Mouse (Mus musculus): ENCODE data around the gene Tmem170b. TPM values are rescaled to one million over a fixed set of nuclear protein-coding genes. Genes with fewer than 3 reads are reported as not detected.

Gene Tmem170b
- polyA plus RNA-seq, 1 experiment from 2014 or later = 8.9 TPM

GRCm38 (mm10) chr13:41619470-41619869, 13.8 kb downstream of the Tmem170b start:
- Histone ChIP-seq H3K4me3 (no peak overlapping the region), H3K27ac (no peak overlapping the region), H3K9me3 (no peaks in the 10 kb centered on the region), H3K27me3 (no peaks in the 10 kb centered on the region), H3K4me1 (no peaks in the 10 kb centered on the region), H3K9ac (no peak overlapping the region), H3K4me2 (no peak overlapping the region), H3K36me3 (no peaks in the 10 kb centered on the region)
- ATAC-seq (ENCODE audit: insufficient number of reproducible peaks, insufficient read depth, low FRiP score, low TSS enrichment, low read depth) = no peak
- WGBS = 91% methylated on average over 4 of the region's 4 CpGs

DNA sequence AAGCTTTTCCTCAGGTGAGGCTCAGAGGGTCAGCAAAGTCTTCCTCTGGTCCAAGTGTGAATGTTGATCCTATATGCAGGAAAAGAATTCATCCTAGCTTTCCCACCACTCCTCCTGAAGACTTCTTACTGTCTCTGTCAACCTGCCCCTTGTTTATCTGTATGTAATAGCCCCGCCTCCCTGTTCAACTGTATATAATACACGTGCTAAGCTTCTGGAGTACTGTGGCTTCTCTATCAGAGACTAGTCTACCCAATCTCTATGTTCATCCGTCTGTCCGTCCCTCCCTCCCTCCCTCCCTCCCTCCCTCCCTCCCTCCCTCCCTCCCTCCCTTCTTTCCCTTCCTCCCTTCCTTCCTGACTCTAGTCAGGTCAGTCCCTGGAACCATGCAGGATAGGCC, 14.4 kb downstream of the Tmem170b start:
- H3K4me3 ChIP-seq = no peak overlapping the region
- H3K4me1 ChIP-seq = no peaks in the 10 kb centered on the region
- H3K4me2 ChIP-seq = no peak overlapping the region
- no peak overlapping the region for H3K9ac ChIP-seq
- H3K9me3 ChIP-seq = no peaks in the 10 kb centered on the region
- no peaks in the 10 kb centered on the region for H3K27me3 ChIP-seq
- no peak for ATAC-seq (ENCODE audit: insufficient number of reproducible peaks, insufficient read depth, low FRiP score, low TSS enrichment, low read depth)
- H3K36me3 ChIP-seq = no peaks in the 10 kb centered on the region
- H3K27ac ChIP-seq = no peak overlapping the region
- 80% methylated on average over 4 of the region's 4 CpGs for WGBS

DNA sequence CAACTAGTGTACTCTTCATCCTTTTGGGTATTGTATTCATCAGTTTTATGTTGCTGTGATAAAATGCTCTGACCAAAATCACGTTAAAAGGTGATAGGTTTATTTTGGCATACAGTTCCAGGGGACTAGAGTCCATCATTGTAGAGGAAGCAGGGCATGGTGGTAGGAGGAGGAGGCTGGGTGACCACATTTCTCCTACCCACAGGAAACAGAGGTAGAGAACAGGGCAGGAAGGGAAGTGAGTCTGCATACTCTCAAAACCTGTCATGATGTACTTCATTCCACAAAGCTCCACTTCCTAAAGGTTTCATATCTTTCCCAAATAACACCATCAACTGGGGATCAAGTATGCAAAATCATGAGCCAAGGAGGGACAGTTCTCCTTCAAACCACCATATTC, 18.4 kb downstream of the Tmem170b start:
- Histone ChIP-seq H3K9ac (no peak overlapping the region), H3K36me3 (peaks cover 3% of the 10 kb centered on the region; the same call in 1 of the 2 replicates), H3K27ac (no peak overlapping the region), H3K4me1 (peaks cover 8% of the 10 kb centered on the region; the same call in 1 of the 2 replicates), H3K4me2 (no peak overlapping the region), H3K9me3 (no peaks in the 10 kb centered on the region), H3K4me3 (no peak overlapping the region), H3K27me3 (no peaks in the 10 kb centered on the region)
- ATAC-seq (ENCODE audit: insufficient number of reproducible peaks, insufficient read depth, low FRiP score, low TSS enrichment, low read depth) = no peak
- WGBS = 87% methylated on average over 1 of the region's 1 CpGs

DNA sequence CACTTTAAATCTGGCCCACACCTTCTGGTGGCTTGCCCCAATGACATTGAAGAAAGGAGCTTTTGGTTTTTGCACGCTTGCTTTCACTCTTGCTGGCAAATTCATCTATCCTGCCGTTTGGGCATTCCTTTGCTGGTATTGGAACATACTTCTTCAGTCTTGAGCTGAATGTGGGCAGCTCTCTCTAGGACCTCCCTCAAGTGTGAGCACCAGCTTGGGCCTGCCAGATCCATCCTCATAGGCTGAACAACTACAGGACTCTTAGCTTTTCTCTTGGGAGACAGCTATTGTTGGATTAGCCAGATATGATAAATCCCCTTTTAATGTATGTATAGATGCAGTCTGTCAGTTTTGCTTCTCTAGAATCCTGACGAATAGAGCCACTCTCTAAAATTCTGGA, 19.5 kb downstream of the Tmem170b start:
- Histone ChIP-seq H3K36me3 (peaks cover 3% of the 10 kb centered on the region; the same call in 1 of the 2 replicates), H3K27ac (no peak overlapping the region), H3K4me2 (no peak overlapping the region), H3K27me3 (no peaks in the 10 kb centered on the region), H3K4me3 (no peak overlapping the region), H3K9ac (no peak overlapping the region), H3K9me3 (no peaks in the 10 kb centered on the region), H3K4me1 (peaks cover 8% of the 10 kb centered on the region; the same call in 1 of the 2 replicates)
- WGBS = 86% methylated on average over 3 of the region's 3 CpGs
- no peak for ATAC-seq (ENCODE audit: insufficient number of reproducible peaks, insufficient read depth, low FRiP score, low TSS enrichment, low read depth)

- 43% methylated on average over 3 of the region's 3 CpGs for WGBS
- Histone ChIP-seq H3K27ac (no peak overlapping the region), H3K4me2 (no peak overlapping the region)
These were observed 21.7 kb downstream of the Tmem170b start for GRCm38 (mm10) chr13:41627277-41627916.

GRCm38 (mm10) chr13:41634401-41634818, 28.7 kb downstream of the Tmem170b start:
- Histone ChIP-seq H3K4me1 (no peaks in the 10 kb centered on the region), H3K27me3 (no peaks in the 10 kb centered on the region), H3K36me3 (0 out of 2 replicates have a peak, but pooled peaks cover 3% of the 10 kb centered on the region), H3K27ac (no peak overlapping the region), H3K9ac (no peak overlapping the region), H3K9me3 (no peaks in the 10 kb centered on the region), H3K4me3 (no peak overlapping the region), H3K4me2 (no peak overlapping the region)
- no peak for ATAC-seq (ENCODE audit: insufficient number of reproducible peaks, insufficient read depth, low FRiP score, low TSS enrichment, low read depth)
- 25% methylated on average over 13 of the region's 13 CpGs for WGBS

More at GRCm38 (mm10) chr13:41627277-41627916, 21.7 kb downstream of the Tmem170b start:
- H3K4me1 ChIP-seq = peaks cover 8% of the 10 kb centered on the region; the same call in 1 of the 2 replicates
- H3K4me3 ChIP-seq = no peak overlapping the region
- peaks cover 6% of the 10 kb centered on the region; the same call in 1 of the 2 replicates for H3K36me3 ChIP-seq
- H3K27me3 ChIP-seq = no peaks in the 10 kb centered on the region
- no peaks in the 10 kb centered on the region for H3K9me3 ChIP-seq
- H3K9ac ChIP-seq = no peak overlapping the region
- no peak for ATAC-seq (ENCODE audit: insufficient number of reproducible peaks, insufficient read depth, low FRiP score, low TSS enrichment, low read depth)

GRCm38 (mm10) chr13:41638083-41638482, 32.4 kb downstream of the Tmem170b start:
- no peak overlapping the region for H3K27ac ChIP-seq
- ATAC-seq (ENCODE audit: insufficient number of reproducible peaks, insufficient read depth, low FRiP score, low TSS enrichment, low read depth) = no peak
- no peaks in the 10 kb centered on the region for H3K27me3 ChIP-seq
- no peaks in the 10 kb centered on the region for H3K9me3 ChIP-seq
- H3K9ac ChIP-seq = no peak overlapping the region
- no peaks in the 10 kb centered on the region for H3K4me1 ChIP-seq
- WGBS = 81% methylated on average over 4 of the region's 4 CpGs
- H3K4me2 ChIP-seq = no peak overlapping the region
- no peak overlapping the region for H3K4me3 ChIP-seq
- H3K36me3 ChIP-seq = no peaks in the 10 kb centered on the region

DNA sequence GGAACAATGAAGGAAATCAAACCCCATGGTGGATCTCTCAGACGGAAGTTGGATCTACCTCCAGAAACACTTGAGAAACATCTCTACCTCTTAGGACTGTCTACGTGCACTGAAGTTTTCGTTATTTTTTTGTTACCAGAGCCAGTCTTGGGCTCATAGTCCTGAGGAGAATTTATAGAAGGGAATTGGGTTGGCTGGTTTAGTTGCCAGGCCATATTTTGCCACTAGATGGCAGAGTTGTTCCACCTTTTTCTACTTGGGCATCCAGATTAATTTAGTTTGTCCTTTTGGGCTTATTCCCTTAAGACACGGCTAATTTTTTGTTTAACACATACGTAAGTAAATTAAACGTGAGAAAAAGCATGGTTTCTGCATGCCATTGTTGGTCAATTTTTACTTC, 37.1 kb downstream of the Tmem170b start:
- Histone ChIP-seq H3K4me3 (no peak overlapping the region), H3K27me3 (no peaks in the 10 kb centered on the region), H3K9me3 (no peaks in the 10 kb centered on the region), H3K4me1 (peaks cover 12% of the 10 kb centered on the region), H3K27ac (no peak overlapping the region), H3K4me2 (no peak overlapping the region), H3K36me3 (no peaks in the 10 kb centered on the region), H3K9ac (no peak overlapping the region)
- no peak for ATAC-seq (ENCODE audit: insufficient number of reproducible peaks, insufficient read depth, low FRiP score, low TSS enrichment, low read depth)
- 11% methylated on average over 6 of the region's 6 CpGs for WGBS

- H3K36me3 ChIP-seq = no peaks in the 10 kb centered on the region
- H3K4me1 ChIP-seq = peaks cover 12% of the 10 kb centered on the region
- H3K9ac ChIP-seq = no peak overlapping the region
- no peaks in the 10 kb centered on the region for H3K9me3 ChIP-seq
- no peak for ATAC-seq (ENCODE audit: insufficient number of reproducible peaks, insufficient read depth, low FRiP score, low TSS enrichment, low read depth)
- WGBS = 59% methylated on average over 7 of the region's 7 CpGs
- no peak overlapping the region for H3K27ac ChIP-seq
- H3K27me3 ChIP-seq = no peaks in the 10 kb centered on the region
- H3K4me2 ChIP-seq = no peak overlapping the region
- no peak overlapping the region for H3K4me3 ChIP-seq
These were observed 38.1 kb downstream of the Tmem170b start for GRCm38 (mm10) chr13:41643798-41644197.

GRCm38 (mm10) chr13:41644591-41645482, 39.1 kb downstream of the Tmem170b start:
- no peak overlapping the region for H3K4me2 ChIP-seq
- H3K4me3 ChIP-seq = no peak overlapping the region
- no peaks in the 10 kb centered on the region for H3K36me3 ChIP-seq
- ATAC-seq (ENCODE audit: insufficient number of reproducible peaks, insufficient read depth, low FRiP score, low TSS enrichment, low read depth) = no peak
- H3K27ac ChIP-seq = no peak overlapping the region
- 47% methylated on average over 10 of the region's 10 CpGs for WGBS
- H3K9me3 ChIP-seq = no peaks in the 10 kb centered on the region
- H3K4me1 ChIP-seq = peaks cover 12% of the 10 kb centered on the region
- no peak overlapping the region for H3K9ac ChIP-seq
- H3K27me3 ChIP-seq = no peaks in the 10 kb centered on the region

GRCm38 (mm10) chr13:41645483-41645859, 39.8 kb downstream of the Tmem170b start:
- H3K4me1 ChIP-seq = peaks cover 12% of the 10 kb centered on the region
- ATAC-seq (ENCODE audit: insufficient number of reproducible peaks, insufficient read depth, low FRiP score, low TSS enrichment, low read depth) = no peak
- 64% methylated on average over 5 of the region's 5 CpGs for WGBS
- no peak overlapping the region for H3K9ac ChIP-seq
- H3K4me3 ChIP-seq = no peak overlapping the region
- H3K9me3 ChIP-seq = no peaks in the 10 kb centered on the region
- H3K4me2 ChIP-seq = no peak overlapping the region
- no peaks in the 10 kb centered on the region for H3K27me3 ChIP-seq
- no peaks in the 10 kb centered on the region for H3K36me3 ChIP-seq
- no peak overlapping the region for H3K27ac ChIP-seq

GRCm38 (mm10) chr13:41647976-41648375, 42.3 kb downstream of the Tmem170b start:
- Histone ChIP-seq H3K9ac (no peak overlapping the region), H3K4me3 (no peak overlapping the region), H3K9me3 (no peaks in the 10 kb centered on the region), H3K36me3 (no peaks in the 10 kb centered on the region), H3K4me2 (no peak overlapping the region), H3K4me1 (peaks cover 12% of the 10 kb centered on the region), H3K27ac (no peak overlapping the region), H3K27me3 (no peaks in the 10 kb centered on the region)
- 88% methylated on average over 6 of the region's 6 CpGs for WGBS
- no peak for ATAC-seq (ENCODE audit: insufficient number of reproducible peaks, insufficient read depth, low FRiP score, low TSS enrichment, low read depth)

Measured in embryonic facial prominence, embryonic 13.5 days (tissue).